In the genomic region with DNA sequence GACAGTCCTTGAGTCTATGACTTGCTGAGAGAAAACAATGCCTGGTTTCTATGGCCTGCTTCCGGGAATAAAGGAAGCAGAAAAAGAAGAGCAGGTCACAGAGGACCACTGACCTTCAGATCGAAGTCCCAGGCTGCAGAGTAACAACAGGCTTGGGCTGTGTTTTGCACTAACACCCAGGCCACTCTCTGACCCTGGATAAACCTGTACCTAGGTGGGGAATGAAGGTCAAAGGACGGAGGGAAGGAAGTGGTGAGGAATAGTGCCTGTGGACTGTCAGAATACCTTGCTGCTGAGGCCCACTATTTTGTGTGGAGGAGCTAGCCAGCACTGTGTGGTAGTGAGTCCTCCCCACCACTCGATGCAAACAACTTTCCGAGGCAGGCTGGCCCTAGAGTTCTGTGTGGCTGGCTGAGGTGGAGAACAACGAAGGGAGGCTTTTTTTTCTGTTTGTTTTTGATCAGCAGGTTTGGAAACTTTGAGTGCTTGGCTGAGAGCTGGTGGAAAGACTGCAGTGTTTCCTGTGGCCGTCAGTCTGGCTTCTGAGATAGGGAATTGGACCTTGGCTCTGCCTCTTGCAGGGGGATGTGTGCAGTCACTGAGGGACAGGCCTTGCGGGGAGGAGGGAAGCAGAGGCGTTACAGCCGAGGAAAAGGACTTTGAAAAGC, we compare ENCODE assay signal across 8 mouse cellular contexts.
DNase-seq lines count a peak whose midpoint lies in the region; ATAC-seq and TF ChIP-seq lines count a peak whose summit lies in the region.

No protein-coding gene starts in this region.

- no peaks in the 10 kb centered on the region for H3K36me3 ChIP-seq in embryonic facial prominence, embryonic 14.5 days (ENCODE audit: control insufficient read depth, insufficient read depth, low read length)
- H3K36me3 ChIP-seq in intestine, postnatal 0 days (ENCODE audit: control insufficient read depth, insufficient read depth): no peaks in the 10 kb centered on the region

- no peak overlapping the region for H3K4me2 ChIP-seq in embryonic facial prominence, embryonic 14.5 days (ENCODE audit: low read depth, low read length)
- H3K4me2 ChIP-seq in intestine, postnatal 0 days (replicated peaks; ENCODE audit: low read depth): no peak overlapping the region

- TF ChIP-seq CTCF in left cerebral cortex, adult 2 months (IDR thresholded peaks at IDR 0.05): no peak
- no peak for TF ChIP-seq CTCF in intestine, postnatal 0 days (IDR thresholded peaks at IDR 0.05; ENCODE audit: low read depth)

- H3K27ac ChIP-seq in left cerebral cortex, adult 2 months: 0 out of 2 replicates have a peak overlapping the region, but pooled peaks have one; percentile 40
- peak overlapping the region; percentile 54 for H3K27ac ChIP-seq in embryonic facial prominence, embryonic 14.5 days (replicated peaks; ENCODE audit: low read depth, low read length)
- H3K27ac ChIP-seq in intestine, postnatal 0 days (ENCODE audit: low read depth, low read length): peak overlapping the region; percentile 15

- no peaks in the 10 kb centered on the region for H3K9me3 ChIP-seq in embryonic facial prominence, embryonic 14.5 days (ENCODE audit: control insufficient read depth, low read length)
- no peaks in the 10 kb centered on the region for H3K9me3 ChIP-seq in intestine, postnatal 0 days (ENCODE audit: control insufficient read depth)

- intact Hi-C loops in left cerebral cortex, adult 2 months (cut with DNase I): no loop called here

- no peak overlapping the region for H3K9ac ChIP-seq in embryonic facial prominence, embryonic 14.5 days (ENCODE audit: low read depth, low read length)
- no peak overlapping the region for H3K9ac ChIP-seq in intestine, postnatal 0 days (ENCODE audit: low read depth, low read length)

- no peaks in the 10 kb centered on the region for H3K27me3 ChIP-seq in embryonic facial prominence, embryonic 14.5 days (replicated peaks; ENCODE audit: control insufficient read depth, insufficient read depth, low read length)
- no peaks in the 10 kb centered on the region for H3K27me3 ChIP-seq in intestine, postnatal 0 days (replicated peaks; ENCODE audit: control insufficient read depth, insufficient read depth, low read length)

- ATAC-seq in embryonic facial prominence, embryonic 14.5 days (ENCODE audit: low read depth): no peak; the same call in 1 of the 2 replicates
- ATAC-seq in intestine, postnatal 0 days: peak; percentile 74
- peak; percentile 75 for ATAC-seq in megakaryocyte progenitor cell, adult 5-6 weeks (replicated peaks; ENCODE audit: poor library complexity)

- DNase-seq in left cerebral cortex, adult 2 months (ENCODE audit: extremely low spot score in 1 of 2, low spot score in 2 of 2): no peak
- no peak for DNase-seq in left cerebral cortex, adult 11 months (ENCODE audit: low spot score)
- DNase-seq in embryonic facial prominence, embryonic 14.5 days (ENCODE audit: low spot score): no peak
- no peak for DNase-seq in thymus, postnatal 36 days
- no peak for DNase-seq in spleen, adult 12 weeks (ENCODE audit: low spot score)
- DNase-seq in layer of hippocampus, adult 11-12 months (ENCODE audit: low spot score): no peak

- H3K4me3 ChIP-seq in left cerebral cortex, adult 2 months: no peak overlapping the region
- H3K4me3 ChIP-seq in embryonic facial prominence, embryonic 14.5 days (ENCODE audit: low read depth, low read length): no peak overlapping the region
- H3K4me3 ChIP-seq in intestine, postnatal 0 days (ENCODE audit: low read depth, low read length): no peak overlapping the region

- H3K4me1 ChIP-seq in embryonic facial prominence, embryonic 14.5 days (ENCODE audit: control insufficient read depth, insufficient read depth, low read length): peaks cover 8% of the 10 kb centered on the region; the same call in 1 of the 2 replicates
- H3K4me1 ChIP-seq in intestine, postnatal 0 days (replicated peaks; ENCODE audit: control insufficient read depth, insufficient read depth, low read length): 0 out of 2 replicates have a peak, but pooled peaks cover 4% of the 10 kb centered on the region

- 22% methylated on average over 10 of the region's 10 CpGs for WGBS in embryonic facial prominence, embryonic 14.5 days
- WGBS in intestine, postnatal 0 days: 15% methylated on average over 10 of the region's 10 CpGs
